Mouse (Mus musculus): Measurements from ENCODE around the gene Eif2d.
A peak's percentile ranks its signal among the peaks of the same experiment; 100 is the strongest.

Gene Eif2d

DNA sequence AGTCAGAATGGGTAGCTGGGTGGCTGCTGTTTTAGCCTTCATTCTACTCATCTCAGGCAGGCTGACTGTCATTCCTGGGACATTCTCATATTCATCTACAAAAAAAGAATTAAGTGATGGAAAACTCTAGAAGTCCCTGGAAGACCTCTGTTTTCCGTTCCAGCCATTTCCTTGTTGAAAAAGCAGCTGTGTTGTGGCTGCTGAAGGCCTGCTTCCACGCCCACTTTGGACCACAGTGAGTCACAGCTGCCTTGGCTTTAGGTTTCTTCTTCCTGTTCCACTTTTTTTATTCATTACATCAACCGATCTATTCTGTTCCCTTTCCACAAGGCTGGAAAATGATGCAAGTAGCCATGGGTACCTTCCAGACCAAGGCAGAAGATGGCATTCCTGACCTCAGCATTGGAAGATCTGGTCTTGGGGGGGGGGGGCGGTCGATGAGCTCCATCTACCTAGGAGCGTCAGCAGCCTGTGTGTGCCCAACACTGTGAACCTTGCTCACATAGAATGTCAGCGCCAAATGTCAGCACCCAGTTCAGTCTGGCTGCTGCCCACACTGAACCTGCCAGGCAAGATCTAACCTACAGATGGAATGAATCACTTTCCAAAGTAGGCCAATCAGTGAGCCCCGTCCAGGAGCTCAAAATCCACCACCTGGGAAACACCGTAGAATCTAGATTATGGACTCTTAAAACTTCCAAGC lies 31.4 kb downstream of the Eif2d start:
- no peak for DNase-seq (ENCODE audit: low read depth, low spot score)

DNA sequence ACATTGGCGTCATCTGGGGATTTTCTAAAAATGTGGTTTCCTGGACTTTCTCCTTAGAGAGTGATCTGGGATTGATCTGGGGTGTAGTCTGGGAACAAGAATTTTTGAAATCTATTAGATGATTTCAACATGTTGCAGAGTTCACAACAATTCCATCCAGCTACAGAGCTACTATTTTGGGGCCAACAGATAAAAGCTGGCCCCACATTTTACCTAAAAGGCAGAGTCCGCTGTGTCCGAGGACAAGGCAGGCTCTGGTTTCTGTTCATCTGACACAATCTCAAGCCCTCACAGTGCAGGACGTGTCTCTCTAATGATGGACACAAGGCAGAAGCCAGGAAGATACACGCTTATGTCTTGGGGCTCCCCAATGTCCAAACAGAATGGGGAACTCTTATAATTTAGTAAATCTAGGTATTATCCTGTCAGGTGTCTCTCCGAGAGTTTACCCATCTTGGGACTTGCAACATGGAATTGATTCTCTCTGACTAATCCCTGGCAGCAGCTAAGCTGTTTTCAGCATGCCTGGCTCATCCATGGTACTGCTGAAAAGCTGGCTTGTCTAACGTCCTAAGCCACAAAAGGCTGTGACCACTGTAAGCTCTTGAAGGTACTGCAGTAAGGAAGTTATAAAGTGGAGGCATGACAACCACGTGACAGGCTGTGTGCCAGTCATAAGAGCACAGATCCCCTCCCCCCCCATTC lies 32.1 kb downstream of the Eif2d start:
- peak; percentile 22 for DNase-seq (ENCODE audit: low read depth, low spot score)

DNA sequence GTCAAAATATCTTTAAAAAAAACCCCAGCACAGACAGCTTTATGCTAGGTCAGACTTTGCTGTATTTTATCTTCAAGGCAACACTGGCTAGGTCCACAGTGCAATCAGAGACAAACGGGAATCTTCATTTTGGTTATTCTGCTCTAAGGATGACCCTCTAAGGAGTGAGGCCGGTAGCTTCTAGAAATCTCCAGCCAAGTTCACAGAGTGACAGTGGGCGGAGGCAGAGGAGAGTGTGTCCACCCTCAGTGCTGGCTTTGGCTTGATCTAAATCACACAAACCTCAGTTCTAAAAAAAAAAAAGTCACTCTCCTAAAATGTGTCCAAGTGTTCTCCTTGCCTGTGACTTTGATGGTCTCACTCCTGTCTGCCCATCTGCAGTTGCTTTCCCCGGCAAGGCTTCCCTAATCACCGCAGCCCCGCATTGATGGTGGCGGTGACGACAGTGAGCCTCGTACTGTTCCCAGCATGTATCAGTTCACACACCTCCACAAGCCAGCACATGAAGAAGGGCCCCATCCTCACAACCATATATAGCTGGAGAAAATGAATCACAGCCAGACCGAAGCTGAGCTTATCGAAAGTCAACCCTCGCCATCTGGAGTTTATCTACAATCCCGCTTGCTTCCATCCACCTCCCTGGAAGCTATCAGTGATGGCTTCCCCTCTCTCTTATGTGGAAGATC lies 33.0 kb downstream of the Eif2d start:
- DNase-seq (ENCODE audit: low read depth, low spot score), result no peak

DNA sequence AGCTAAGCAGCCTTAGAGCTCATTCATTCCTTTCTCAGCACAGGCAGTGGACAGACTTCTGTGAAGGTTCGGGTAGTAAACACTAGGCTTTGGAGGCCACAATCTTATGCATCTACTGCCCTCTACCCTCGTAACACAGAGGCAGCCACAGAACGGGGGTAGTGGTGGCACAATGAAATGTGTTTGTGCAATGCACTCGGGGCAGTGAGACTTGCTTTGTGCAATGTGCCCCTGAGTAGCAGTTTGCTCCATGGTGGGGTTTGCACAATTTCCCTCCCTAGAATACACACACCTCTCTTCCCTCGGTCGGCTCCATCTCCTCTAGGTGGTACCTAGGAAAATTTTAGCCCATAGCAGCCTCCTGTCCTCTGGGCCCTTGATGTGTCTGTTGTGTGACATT lies 34.0 kb downstream of the Eif2d start:
- no peak for DNase-seq (ENCODE audit: low read depth, low spot score)

DNA sequence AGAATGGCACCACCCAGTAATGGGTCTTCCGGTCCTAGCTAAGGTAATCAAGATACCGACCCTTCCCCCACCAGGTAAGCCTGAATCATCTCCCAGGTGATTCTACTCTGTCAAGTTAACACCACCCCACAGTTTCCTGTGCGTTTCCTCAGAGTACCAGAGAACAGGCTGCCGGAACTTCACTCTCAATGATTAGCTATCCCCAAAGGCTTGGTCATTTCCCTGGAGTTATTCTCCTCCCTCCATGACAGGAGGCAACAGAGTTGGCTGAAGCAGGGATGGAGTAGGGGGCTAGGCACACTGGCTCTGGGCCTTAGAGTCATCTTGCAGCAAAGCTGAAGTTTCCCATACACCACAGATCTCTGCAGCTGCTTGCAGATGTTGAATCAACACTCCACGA lies 34.9 kb downstream of the Eif2d start:
- DNase-seq (ENCODE audit: low read depth, low spot score), result no peak

DNA sequence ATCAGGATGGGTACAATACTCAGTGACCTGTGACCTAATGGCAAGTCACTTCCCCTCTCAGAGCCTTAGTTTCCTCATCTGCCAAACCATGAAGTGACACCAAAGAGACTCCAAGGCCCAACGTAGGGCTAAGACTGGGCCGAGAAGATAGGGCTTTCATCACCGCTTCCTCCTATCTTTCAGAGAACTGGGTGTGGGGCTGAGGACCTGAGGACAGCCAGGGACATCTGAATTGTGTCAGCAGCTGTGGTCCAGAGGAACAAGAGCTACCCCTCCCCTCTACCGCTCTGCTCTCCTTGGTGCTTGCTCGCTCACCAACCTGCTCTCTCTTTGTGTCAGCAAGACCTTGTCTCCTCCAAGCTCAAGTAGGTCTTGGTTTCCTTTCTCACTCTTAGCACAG lies 35.7 kb downstream of the Eif2d start:
- DNase-seq (ENCODE audit: low read depth, low spot score), result no peak

DNA sequence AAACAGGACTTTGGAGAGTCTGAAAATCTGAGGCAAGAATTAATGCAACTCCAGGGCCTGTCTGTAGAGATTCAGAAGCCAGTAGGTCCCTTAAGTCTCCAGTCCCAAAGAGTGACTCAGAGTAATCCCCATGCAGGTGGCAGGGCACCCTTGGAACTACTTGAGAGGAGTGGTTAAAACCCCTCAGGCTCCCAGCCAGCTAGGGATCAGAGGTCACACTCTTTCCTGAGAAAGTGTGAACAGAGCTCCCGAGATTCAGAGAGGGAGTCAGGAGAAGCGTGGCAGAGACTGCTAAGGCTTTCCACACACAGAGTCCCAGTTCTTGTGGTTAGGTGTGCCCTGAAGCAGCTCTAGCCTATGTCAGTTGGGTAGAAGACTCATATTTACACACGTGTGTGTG lies 40.8 kb downstream of the Eif2d start:
- DNase-seq (ENCODE audit: low read depth, low spot score), result no peak

DNA sequence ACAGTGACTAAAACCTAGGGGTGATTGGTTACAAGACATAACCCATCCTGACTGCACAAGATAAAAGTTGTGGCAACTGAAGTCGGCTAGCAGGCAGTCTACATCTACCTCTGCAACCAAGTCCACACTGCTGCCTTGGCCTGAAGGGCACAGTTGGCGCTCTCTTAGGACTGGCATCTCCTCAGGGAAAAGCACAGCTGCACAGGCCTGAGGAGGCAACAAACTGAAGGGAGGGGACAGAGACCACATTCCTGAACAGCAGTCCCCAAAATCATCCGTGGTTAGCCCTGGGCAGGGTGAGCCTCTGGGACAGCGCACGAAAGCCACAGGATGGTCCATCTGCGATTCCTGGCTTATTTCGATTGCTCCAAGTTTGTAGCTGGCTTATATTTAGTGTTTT lies 42.7 kb downstream of the Eif2d start:
- DNase-seq (ENCODE audit: low read depth, low spot score), result no peak

DNA sequence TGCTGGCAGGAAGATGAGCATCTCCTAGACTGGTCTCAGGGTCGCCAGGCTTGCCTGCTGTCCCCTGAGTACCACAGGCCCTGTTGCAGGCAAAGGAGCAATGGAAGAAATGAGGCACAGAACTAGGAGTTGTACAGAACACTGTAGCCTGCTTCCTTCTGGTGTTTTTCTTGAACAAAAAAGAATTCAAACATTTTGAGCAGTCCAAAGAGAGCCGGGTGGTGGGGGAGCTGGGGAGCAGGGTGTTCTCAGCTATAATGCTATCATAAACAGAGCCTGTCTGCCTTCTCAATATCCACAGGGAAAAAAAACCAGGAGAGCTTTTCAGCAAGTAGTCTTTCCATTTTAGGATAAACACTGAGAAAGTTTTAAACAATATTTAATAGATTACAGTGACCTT lies 43.1 kb downstream of the Eif2d start:
- no peak for DNase-seq (ENCODE audit: low read depth, low spot score)

DNA sequence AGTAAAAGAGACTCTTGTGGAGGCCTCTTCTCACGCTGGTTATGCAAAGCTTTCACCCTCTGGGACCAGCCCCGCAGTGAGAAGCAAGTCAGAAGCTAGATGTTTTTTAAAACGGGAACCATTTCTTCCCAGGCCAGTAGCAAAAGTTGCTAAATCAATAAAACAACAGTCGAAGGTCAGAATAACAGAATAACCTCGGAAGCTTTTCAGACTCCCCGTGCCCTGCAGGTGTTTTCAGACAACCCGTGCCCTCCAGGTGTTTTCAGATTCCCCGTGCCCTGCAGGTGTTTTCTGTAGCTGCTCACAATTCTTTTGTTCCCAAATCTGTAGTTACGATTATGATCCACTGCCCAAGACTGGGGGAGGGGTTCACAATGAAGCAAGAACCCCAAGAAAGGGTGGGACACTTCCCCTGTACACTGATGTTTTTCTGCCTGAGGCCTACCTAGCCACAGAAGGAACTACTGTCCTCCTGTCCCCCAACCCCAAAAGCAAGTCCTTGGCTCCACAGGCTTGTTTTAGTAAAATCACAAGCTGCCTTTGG lies 45.5 kb downstream of the Eif2d start:
- DNase-seq (ENCODE audit: low read depth, low spot score), result no peak

DNA sequence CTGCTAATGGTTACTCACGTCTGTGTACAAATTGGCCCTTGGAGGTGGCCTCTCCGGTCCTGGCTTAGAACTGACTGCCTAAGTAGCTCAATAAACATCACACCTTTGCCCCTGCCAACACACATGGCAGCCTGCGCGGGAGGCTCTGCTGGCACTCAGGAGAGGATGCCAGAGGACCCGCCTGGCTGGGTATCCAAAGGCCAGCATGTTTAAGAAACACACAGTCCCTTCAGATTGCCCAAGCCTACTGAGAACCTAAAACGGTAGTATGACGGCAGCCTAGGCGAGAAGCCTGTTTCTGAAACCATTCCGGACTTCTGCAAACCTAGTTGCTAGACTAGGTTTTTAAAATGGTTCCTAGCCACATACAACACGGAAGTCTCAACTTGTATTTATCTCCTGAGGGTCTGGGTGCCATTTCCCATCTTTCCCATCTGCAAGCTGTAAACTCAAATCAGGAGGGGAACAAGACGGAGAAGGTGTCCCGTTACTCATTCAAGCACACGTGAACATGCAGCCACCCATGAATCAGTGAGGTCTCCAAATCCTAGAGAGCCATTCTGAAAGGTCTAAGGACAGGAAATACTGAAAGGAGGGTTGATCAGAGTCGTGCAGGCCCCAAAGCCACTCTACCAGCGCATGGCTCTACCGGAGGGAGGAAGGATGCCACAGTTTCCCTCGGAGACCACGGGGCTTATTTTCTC lies 46.3 kb downstream of the Eif2d start:
- no peak for DNase-seq (ENCODE audit: low read depth, low spot score)

DNA sequence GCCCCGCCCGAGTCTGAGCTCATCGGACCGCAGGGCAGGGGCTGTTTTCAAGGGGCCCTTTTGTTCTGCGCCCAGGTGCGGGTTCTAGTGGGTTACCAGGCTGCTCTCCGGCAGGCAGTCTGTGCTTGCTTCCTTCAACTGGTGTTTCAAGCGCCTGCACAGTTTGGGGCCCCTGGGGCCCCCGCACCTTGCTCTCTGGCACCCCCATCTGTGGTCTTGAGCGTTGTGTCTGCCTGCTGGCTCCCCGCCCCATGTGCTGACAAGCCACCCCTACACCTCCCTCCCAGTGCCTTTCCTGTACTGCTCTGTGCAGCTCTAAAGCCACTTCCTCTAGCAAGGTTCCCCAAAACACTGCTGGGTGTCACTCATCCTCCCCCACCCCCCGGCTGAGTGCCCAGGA lies 47.0 kb downstream of the Eif2d start:
- DNase-seq (ENCODE audit: low read depth, low spot score), result no peak

DNA sequence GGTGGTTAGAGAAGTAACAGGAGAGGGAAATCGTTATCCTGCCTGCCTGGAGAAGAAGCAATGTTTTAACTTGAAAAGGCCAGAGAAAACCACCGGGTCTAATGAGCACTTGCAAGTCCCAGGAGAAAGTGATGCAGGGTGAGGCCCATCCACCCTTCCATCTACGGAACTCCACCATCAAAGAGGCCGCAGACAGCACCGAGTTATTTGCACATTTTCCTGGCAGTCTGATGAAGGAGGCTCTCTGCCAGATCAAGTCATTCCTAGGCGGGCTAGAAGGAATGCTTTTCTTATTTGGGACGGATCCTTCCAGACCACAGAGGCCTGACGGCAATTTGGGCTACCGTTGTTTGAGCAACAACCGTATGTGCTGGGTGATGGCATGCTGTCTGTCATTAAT lies 47.6 kb downstream of the Eif2d start:
- no peak for DNase-seq (ENCODE audit: low read depth, low spot score)

DNA sequence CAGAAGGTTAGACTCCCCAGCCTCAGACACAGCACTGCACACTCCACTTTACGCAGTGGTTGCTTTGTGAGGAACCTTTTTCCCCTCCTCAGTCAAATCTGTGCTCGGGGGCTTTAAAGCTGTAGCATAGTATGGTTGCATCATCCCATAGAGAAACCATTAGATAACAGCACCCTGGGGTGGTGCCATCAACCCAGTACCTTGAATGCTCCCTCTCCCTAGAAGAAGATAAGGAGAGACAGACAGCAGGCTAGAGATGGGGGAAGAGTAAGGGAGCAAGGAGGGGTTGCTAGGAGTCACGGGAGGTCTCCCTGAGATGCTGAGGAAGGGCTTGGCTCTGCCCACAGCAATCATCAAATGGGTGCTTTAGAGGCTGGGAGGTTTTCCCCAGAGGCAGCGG lies 48.4 kb downstream of the Eif2d start:
- DNase-seq (ENCODE audit: low read depth, low spot score), result no peak

DNA sequence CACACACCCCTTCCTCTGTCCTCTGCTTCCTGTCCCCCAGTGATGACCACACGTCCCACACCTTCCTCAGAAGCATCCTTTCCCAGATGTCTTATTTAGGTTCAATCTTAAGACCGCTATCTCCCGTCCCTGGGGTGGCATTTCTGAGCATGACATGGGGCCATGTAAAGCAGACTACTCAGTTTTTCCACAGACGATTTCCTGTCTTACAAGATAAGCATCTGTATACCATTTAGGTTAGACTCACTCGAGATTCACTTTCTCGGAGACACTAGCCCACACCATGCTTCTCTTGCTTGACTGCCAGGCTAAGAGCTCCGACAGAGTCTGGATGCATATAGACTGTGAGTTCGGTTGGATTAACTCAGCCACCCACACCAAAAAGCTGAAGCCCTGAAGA lies 51.5 kb downstream of the Eif2d start:
- no peak for DNase-seq (ENCODE audit: low read depth, low spot score)

DNA sequence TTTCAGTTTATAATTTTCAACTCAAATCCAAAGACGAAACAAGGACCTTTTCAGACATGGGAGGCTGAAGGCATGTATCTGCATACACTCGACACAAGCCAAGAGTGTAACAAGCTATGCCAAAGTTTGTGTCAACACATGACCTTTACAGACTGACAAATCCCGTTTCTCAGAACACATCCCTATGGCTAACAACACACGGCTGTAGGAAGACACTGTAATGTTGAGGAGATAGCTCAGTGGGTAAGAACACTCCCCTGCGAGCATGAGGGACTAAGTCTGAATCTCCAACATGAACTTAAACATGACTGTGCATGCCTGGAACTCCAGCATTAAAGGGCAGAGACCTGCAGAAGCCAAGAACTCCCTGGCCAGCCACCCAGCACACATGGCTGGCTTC lies 53.4 kb downstream of the Eif2d start:
- DNase-seq (ENCODE audit: low read depth, low spot score), result no peak

DNA sequence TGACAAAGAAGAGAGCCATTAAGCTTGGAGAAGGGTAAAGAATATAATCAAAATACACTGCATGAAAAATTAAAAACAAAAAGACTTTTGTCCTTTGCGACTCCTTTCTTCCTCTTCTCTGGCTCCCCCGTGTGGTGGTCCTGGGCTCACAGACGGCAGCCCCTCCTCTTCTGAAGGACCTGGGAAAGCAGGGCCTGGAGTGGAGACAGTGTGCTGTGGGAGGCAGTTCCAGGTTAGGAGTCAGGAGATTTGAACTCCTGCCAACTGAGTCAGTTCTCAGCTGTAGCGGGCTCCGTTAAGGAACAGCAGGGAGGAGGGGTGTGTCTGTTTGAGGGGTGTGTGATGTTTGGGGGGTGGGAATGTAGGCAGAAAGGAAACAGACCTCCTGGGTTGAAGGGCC lies 54.5 kb downstream of the Eif2d start:
- no peak for DNase-seq (ENCODE audit: low read depth, low spot score)

DNA sequence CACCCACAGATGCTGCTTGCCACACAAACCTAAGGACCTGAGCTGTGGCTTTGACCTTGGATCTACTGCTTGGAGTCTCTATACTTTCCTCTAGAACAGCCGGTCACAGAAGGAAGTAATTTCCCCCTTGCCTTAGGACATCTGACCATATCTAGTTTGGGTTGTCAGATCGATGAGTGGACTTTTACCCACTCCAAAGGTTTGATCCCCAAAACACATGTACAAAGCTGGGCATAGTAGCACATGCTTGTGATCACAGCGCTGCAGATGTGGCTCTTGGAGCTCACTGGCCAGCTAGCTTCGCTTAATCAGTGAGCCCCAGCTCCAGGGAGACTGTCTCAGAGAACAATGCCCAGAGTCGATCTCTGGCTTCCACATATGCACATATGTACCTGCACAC lies 55.1 kb downstream of the Eif2d start:
- DNase-seq (ENCODE audit: low read depth, low spot score), result no peak

DNA sequence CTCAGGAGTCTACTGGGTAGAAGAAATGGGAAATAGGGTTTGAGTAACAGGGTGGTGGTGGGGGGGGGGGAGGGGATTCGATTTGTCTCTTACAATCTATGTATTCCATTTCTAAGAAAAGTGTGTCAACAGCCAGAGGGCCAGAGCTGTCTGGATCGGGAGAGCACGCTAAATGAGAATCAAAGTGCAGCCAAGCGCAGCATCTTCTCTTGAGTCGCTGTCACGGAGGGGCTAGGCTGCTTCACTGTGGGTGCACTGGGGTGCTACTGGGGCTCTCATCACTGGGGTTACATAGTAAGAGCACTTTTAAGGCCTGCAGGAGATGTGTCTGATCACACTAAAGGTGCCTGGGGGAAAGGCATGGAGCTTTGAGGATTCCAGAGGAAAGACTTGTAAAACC lies 55.8 kb downstream of the Eif2d start:
- DNase-seq (ENCODE audit: low read depth, low spot score), result no peak

DNA sequence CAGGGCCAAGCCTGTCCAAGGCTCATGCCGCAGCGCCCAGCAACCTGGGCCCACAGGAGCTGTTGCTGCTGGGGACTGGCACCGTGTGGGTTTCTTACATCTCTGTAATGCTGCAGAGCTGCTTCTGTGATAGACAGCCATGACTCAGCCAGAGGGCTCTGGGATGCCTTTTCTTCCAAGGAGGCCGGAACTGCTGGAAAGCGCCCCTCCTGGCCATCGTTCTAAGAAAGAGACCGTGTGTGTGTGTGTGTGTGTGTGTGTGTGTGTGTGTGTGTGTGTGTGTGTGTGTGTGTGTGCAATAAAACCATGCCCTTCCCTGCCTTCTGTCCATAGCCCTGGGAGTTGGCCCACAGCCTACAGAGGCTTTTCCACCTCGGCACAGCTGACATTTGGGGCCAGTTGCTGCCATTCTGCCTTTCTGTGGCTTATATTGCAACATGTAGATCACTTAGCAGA lies 57.0 kb downstream of the Eif2d start:
- no peak for DNase-seq (ENCODE audit: low read depth, low spot score)

DNA sequence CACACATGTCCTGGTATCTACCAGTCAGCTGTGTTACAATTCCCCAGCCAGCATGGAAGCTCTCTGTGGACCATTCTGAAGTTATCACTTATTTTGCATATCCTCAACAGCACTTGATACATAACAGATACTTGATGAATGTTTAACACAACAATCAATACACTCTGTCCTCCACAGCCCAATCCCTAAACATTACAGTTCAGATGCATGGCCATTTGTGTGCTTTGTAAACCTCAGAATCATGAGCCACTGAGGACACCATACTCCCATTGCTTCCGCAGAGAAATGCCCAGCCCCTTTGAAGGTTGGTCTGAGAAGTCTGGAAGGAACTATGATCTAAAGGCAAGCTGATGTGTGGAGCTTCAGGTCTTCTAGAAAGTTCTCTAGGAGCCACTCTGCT lies 58.7 kb downstream of the Eif2d start:
- DNase-seq (ENCODE audit: low read depth, low spot score), result no peak

DNA sequence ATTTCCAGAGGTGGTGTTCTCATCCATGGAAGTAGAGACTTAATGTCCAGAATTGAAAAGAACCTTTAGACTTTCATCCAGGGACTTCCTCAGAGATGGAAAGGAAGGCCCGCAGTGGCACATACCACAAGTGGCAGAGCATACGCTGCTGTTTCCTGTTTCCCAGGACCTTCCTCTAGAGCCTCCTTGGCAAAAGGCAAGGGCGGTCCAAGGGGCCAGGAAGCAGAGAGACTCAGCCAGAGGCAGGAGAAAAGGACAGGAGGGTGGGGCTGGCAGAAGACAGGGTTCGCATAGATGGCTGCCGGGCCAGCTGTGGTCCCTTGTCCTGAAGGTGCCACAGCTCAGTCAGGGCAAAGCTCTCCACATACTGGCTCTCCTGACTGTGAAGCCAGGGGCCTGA lies 60.0 kb downstream of the Eif2d start:
- no peak for DNase-seq (ENCODE audit: low read depth, low spot score)

All from retina, adult 2 months (tissue).